Mouse (Mus musculus): Measurements from ENCODE around the gene Kif1c.

DNA sequence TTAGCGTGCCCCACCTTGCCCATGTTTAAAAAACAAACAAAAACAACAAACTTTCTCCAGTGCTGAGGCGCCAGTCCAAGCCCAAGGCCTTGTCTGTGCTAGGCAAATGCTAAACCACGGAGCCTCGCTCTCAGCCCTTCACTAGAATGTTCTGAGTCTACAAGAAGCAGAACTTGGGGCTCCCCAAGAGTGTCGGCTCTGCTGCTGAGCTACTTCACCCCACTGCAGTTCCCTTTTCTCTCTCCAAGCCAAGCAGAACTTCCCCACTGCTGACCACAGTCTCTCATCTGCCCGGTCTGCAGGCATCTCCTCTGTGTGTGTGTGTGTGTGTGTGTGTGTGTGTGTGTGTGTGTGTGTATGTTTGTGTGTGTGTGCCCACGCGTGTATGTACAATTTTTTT is 20.5 kb upstream of the Kif1c start:
- TF ChIP-seq POLR2A (IDR thresholded peaks at IDR 0.05; ENCODE audit: low read depth, low read length) (no peak), CTCF (IDR thresholded peaks at IDR 0.05; ENCODE audit: extremely low read depth, insufficient read length, insufficient replicate concordance, low read depth, low read length) (no peak)

Measured in small intestine, adult 2 months (tissue).